Mouse (Mus musculus) adrenal gland, postnatal 4 days (tissue): ENCODE data around the gene Thada. TPM values are rescaled to one million over a fixed set of nuclear protein-coding genes. Genes with fewer than 3 reads are reported as not detected.

Experiments
- DNase-seq, 2 experiments: peaks; one replicate each; pipeline ENCODE4 v3.0.0; 2021 to 2022; ENCODE audit warnings: low spot score in 2 of 2, mixed read lengths in 2 of 2
- total RNA-seq, 2 experiments: library from RNA; stranded (reverse); gene quantifications; 2 replicates each; pipeline ENCODE4 v1.2.3; 2021

The Thada gene
- total RNA-seq, 2 experiments from 2014 or later = 18.2 to 20.7 TPM

DNA sequence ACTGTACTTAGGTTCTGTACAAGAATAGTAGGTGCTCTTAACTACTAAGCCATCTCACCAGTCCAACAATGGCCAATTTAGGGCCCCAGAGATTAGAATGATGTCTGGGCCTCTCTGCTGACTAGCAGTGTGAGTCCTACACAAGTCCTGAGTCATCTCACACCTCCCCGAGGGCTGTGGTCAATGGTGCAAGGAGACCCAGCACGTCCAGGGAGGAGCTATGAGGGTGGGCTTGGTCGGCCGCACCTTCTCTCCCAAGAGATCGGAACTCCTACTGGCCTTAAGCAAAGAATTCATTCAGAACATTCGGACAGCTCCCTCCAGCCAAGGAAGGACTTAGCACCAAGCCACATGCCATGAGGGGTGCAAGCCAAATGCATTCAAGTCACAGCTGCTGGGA, 314.7 kb downstream of the Thada start:
- no peak for DNase-seq

GRCm38 (mm10) chr17:84150291-84150690, 315.7 kb downstream of the Thada start:
- DNase-seq = no peak

DNA sequence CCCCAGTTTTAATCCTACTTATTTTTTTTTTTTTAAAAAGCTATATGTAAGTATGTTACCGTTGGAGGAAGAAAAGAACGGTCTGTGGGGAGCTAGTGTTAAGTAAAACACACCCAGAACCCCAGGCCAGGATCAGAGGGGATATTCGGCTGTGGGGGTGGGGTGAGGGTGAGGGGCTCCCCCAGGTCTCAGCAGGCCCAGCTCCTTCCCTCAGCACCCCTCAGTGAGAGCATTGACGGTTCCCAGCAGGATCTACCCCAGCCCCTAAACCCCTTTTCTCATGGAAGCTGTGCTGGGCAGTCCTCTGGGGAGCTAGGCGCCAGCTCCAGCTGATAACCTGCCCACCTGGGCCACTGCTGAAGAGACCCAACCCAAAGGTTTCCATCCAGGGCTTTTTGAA, 316.4 kb downstream of the Thada start:
- no peak for DNase-seq

DNA sequence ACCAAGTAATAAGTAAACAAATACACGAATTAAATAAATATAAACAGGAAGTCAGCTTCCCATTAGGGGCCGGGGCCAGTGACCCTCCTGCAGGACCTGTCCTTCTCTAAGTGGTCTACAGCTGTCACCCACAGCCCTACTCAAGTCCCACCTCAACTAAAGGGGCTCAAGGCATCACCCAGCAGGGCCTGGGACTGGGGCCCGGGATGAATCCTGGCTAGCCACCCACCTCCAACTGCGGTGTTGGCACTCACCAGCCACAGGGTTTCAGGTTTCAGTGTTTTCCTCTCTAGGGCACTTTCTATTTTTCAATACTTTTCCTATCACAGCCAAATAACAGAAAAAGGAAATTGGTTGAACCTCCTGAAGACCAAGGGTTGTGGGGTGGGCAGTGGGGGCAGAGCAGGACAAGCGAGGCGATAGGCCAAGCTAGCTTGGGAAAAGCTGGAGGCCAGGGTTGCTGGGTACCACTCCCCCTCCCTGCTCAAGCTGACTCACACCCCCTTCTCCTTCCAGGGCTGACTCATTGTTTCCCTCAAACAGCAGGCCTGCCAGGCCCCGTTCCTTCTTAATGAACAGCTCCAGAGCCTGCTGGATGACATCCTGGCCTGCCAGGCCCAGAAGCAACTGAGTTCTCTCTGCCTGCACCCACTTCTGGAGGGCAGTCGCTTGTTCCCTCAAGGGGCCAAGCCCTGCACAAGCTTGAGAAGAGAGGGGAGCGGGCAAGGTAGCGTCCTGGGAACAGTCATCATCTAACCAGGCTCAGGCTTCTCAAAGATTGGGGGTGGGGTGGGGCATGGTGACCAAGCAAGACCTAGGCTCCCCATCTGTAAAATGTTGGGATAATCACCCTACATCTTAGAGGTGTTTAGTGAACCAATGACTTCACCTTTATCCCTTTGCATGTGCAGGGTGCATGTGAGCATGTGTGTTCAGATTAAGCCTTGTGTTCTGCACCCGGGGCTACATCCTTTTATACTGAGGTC, 317.2 kb downstream of the Thada start:
- DNase-seq = peak in 1 of 2 experiments; percentile 59

DNA sequence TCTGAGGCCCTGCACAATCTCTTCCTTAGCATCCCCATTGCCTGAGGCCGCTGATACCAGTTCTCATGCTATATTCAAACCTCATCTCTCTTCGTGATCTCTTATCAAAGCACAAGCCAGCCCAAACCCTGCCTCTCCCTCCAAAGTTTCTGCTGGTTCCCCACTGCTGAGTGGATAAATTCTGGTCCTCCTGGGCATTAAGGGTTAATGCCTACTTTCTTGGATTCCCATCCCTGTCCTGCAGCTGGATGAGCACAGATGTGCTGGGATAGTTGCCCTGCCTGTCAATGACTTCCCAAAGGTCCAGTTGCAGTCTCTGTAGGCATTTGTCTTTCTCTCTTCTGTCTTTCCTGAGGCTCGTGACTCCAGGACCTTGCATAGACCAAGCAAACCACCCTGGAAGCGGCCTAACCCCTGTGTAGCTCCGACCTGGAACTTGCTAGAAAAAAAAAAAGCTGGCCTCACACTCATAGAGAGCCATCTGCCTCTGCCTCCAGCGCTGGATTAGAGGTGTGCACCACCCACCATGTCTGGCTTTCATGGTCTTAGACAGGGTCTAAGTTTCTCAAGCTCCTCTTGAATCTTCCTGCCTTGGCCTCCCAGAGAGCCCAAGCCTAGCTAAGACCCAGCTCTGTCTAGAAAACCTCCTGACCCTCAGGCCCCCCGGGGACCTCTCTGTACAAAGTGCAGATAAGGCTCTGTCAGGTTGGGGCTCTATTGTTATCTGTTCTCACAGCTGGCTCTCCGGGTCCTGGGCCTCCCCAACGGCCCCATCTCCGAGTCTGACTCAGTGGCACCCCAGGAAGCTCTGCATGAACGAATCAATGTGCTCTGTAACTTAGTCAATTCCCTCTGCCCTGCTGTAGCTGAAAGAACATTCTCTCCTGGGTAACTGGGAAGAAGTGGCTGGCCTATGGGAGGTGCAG, 318.6 kb downstream of the Thada start:
- DNase-seq = no peak

- DNase-seq = no peak
Measured at GRCm38 (mm10) chr17:84146458-84147182, 319.4 kb downstream of the Thada start.

DNA sequence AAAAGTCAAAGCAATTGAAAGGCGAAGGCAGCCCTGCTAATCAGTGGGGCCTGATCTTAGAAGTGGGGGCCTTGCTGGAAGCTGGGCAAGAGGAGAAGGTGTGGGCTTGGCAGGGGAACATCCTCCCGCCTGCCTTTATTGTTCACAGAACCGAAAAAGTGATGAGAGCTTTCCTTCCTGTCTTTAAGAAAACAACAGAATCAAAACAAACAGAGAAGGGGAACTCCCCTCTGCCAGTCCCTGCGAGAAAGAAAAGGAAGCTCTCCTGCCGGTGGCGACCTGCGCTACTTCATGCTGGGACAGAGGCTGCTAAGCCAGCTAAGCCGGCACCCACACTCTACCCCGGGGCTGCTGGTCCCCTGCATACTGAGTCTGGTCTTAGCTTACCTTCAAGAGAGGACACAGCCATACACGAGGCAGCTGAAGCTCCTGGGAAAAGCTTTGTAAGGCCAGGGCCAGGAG, 320.1 kb downstream of the Thada start:
- DNase-seq = no peak

DNA sequence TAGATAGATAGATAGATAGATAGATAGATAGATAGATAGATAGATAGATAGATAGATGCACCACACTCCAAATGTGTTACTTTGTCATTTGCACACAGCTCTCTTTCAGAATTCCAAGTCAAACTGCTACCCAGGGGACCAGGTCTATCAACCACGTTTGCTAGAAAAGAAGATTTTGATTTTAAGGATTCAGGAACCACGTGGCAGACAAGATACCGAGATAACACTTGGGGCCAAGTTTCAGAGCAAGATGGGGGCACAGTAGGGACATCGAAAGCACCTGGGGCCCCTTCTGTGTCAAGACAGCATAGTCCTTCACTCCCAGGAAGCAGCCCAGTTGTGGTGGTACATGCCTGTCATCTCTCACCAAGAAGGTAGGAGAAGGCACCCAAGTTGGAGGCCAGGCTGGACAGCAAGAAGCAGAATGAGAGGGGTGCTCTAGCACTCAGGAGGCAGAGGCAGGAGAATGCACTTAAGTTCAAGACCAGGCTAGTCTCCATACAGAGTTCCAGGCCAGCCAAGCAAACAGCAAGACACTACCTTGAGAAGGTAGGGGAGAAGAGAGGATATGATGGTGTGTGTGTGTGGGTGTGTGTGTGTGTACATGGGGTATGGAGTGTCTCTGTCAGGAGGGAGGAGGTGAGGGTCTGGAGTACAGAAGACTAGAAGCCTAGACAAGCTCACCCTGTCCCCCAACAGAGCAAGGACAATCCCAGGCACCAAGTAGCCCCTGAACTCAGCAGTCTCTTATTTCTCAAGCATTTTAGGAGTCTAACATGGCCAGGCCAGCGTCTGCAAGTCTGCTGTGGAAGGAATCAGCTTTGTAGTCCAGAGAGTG, 321.0 kb downstream of the Thada start:
- no peak for DNase-seq

- no peak for DNase-seq
Measured at GRCm38 (mm10) chr17:84144130-84144529, 321.9 kb downstream of the Thada start.

DNA sequence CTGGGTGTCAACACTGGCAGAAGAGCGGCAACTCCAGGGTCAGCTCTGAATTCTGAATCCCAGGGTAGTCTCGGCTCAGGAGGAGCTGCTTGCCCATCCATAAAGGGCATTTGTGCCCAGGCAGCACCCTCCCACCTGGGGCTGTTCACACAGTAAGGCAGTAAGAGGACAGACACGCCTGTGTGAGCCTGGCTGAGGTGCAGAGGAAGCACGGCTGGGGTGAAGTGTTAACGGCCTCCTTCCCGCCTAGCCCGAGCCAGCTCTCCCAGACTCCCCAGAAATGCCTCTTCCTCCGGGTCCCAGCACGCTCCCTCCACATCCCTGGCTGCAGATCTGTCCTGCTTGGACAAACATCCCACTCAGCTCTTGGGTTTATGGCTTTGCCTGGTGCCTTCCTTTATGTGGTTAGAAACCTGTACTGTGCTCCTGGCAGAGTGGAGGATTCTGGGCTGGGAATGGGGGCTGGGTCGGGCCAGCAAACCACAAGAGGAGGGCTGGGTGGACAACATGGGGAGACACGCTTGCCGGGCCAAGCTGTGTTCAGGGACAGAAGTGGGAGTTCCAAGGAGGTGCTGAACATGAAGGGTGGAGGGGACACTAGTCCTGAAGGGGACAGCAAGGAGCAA, 322.7 kb downstream of the Thada start:
- DNase-seq = no peak

GRCm38 (mm10) chr17:84141691-84142090, 324.3 kb downstream of the Thada start:
- no peak for DNase-seq

- no peak for DNase-seq
Measured at GRCm38 (mm10) chr17:84140822-84141507, 325.0 kb downstream of the Thada start.

Other genes with a start within 250 kb of the Thada start
- 10 to 100 TPM; 12.0 to 13.7 TPM for gene Plekhh2, start 45.7 kb upstream of the Thada start, total RNA-seq
- 10 to 100 TPM; 23.2 to 28.2 TPM for gene Dync2li1, start 160.3 kb upstream of the Thada start, total RNA-seq
- gene Abcg8, start 210.1 kb upstream of the Thada start, total RNA-seq = 1 to 10 TPM in 1 of 2 experiments, under 1 TPM in 1; 0.25 to 4.5 TPM
- 1 to 10 TPM in 1 of 2 experiments, under 1 TPM in 1; 0.64 to 4.5 TPM for gene Abcg5, start 216.8 kb upstream of the Thada start, total RNA-seq